Mouse (Mus musculus): ENCODE measurements at regions not wholly inside any gene's neighbourhood (a gene's known extent, or its start where the extent isn't known, plus 50 kb on each side); places are given as distances from the start of the nearest gene placed in this dataset.

GRCm38 (mm10) chr4:106053496-106053895 lies 262.5 kb upstream of the Usp24 start:
- TF ChIP-seq EP300 (IDR thresholded peaks at IDR 0.05; ENCODE audit: low read depth) (no peak), CTCF (IDR thresholded peaks at IDR 0.05; ENCODE audit: low read depth) (no peak)

All from liver, embryonic 14.5 days (tissue).